Mouse (Mus musculus): ENCODE measurements around the gene Igfbp4.
A peak's percentile ranks its signal among the peaks of the same experiment; 100 is the strongest.

Igfbp4 gene

GRCm38 (mm10) chr11:99042834-99043431 lies 1.9 kb downstream of the Igfbp4 start:
- no peak for DNase-seq

- no peak for DNase-seq
These were observed 2.6 kb downstream of the Igfbp4 start for GRCm38 (mm10) chr11:99043632-99044031.

DNA sequence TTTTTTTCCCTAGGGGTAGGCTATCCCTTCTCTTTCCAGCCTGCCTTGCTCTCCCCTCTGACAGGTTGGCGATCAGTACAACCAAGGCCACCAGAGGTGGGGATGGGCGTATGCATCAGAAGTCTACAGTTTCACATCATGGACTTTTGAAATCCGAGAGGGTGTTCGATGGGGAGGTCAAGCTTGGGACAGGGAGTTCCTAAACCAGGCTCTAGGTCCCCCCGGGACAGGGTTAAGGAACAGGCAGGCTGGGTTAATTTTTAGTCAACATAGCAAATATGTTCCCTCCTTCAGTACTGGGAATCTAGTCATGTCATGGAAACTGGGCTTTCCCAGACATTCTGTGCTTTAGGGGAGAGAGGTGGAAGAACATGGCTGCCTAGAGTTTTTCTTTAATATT lies 3.3 kb downstream of the Igfbp4 start:
- DNase-seq: no peak

DNA sequence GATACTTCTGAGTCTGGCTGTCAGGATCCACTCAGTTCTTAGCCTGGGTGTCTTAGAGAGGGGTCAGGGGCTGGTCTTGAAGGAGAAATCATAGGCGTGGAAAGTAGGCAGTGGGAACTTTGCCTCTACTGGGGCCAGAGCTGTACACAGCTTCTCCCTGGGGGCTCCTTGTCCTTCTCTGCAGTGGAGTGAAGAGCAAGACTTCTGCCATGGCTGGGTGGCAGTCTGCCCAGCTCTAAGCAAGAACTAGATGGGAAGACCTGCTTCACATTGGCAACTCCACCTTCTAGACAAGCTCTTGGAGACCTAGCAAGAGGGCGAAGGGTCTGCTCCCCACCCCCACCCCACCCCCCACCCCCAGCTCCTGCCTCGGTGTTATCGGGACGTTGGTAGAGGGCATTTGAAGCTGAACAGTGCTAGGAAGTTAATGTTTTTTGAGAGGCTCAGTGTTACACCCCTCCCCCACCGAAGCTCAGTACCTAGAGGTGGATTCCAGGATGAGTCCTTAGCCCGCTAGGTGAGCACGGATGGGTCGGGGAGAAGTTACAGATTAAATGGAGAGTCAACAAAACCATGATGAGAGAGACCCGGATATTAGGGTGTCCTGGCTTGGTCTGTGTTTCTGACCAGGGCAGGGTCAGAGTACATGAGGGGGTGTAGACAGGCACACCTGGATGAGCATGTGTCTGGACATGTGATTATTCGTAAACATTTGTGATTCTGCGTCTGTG lies 4.3 kb downstream of the Igfbp4 start:
- DNase-seq: no peak

GRCm38 (mm10) chr11:99047120-99047519 lies 6.1 kb downstream of the Igfbp4 start:
- no peak for DNase-seq

DNA sequence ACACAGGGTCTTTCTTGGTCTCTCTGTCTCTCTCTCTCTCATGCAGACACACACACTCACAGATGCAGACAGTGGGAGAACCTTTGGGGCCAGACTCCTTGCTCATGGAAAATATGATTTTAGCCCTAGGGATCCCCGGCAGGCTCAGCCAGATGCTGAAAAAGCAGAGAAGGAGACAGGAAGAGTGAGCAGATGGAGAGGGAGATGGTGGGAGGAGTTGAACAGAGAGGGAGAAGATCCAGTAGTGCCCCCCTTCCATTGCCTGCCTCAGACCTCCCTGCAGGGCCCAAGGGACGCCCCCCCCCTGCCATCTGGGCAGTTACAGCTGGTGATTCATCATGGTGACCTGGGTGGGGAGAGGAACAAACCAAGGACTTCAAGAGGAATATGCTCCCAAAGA lies 6.6 kb downstream of the Igfbp4 start:
- DNase-seq: no peak

DNA sequence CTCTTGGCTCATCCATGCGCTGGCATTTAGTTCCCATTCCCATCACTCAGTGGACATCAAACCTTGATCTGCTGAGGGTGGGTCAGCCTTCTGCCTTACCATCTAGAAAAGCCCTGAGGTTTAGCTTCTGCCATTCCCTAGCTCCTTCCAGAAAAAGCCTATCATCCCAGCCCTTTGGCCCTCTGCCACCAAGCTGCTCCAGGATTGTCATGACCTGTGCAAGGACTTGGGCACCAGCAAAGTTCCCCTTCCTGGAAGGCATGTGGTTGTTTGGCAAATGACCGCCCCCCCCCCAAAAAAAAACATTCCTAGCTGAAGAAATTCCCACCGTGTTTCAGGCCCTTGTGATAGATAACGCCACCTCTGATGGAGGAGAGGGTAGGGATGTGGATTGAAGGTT lies 14.1 kb downstream of the Igfbp4 start:
- DNase-seq: no peak

- no peak for DNase-seq
These were observed 14.8 kb downstream of the Igfbp4 start for GRCm38 (mm10) chr11:99055571-99056452.

DNA sequence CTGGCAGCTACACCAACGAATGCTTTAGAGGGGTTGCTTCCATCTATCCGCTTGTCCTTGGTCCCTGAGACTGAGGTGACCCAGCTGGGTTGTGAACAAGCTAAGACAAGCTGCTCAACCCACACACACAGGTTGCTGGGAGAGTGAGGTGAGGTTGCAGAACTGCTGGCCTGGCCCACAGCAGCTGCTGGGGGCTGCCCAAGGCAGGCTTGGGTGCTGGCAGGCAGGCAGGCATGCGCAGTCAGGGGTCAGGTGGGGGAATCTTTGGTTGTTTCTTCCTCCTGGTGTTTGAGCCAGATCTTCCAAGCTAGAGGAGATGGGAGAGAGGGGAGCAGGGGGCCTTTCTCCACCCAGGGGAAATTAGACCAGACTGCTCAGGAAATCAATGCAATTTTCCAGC lies 19.4 kb downstream of the Igfbp4 start:
- no peak for DNase-seq

- no peak for DNase-seq
These were observed 21.6 kb downstream of the Igfbp4 start for GRCm38 (mm10) chr11:99062661-99063060.

DNA sequence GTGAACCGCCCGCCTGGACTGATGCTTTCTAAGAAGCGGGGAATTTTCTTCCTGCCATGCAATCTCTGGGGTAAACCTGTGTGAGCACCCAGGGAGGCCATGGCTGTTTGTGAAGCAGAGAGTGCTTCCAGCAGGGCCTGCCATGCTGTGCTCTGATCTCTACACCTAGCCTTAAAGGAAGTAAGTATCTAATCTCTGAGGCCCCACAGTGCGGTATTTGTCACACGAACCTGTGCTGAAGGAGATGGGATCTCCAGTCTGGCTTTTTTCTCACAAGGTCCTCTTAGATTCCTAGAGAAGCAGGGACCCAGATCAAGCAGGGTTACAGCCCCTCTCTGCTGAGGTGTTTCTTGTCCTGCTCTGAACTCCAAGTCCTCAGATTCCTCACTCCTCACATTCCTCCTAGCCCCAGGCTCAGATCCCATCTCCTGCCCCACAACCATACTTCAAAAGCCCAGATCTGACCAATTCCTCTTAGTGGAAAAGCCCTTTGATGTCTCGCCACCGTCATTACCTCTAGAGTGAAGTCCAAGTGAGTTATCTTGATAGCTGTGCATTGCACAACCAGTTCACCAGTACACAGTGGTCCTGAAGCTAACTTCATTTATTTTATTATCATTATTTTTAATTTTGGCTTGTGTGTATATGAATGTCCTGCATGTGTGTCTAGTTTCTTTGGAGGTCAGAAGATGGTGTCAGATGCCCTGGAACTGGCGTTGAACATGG lies 22.5 kb downstream of the Igfbp4 start:
- no peak for DNase-seq

- DNase-seq: no peak
These were observed 24.3 kb downstream of the Igfbp4 start for GRCm38 (mm10) chr11:99065353-99065752.

- DNase-seq: peak; percentile 58
These were observed 24.9 kb downstream of the Igfbp4 start for GRCm38 (mm10) chr11:99065979-99066378.

- no peak for DNase-seq
These were observed 26.5 kb downstream of the Igfbp4 start for GRCm38 (mm10) chr11:99067591-99067990.

DNA sequence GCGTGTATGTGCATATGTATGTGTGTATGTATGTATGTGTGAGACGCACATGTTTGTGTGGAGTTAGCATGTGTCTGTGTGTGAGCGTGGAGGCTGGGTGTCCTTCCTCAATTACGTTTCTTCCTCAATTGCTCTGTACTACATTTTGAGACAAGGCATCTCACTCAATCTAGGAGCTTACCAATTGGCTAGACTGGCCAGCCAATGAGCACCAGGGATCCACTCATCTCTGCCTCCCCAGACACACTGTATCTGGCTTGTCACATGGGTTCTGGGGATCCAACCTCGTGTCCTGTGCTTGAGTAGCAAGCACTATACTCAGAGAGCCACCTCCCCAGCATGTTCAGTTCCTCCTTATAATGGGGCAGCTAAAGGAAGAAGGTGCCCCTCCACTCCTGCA lies 27.4 kb downstream of the Igfbp4 start:
- DNase-seq: no peak

- DNase-seq: no peak
These were observed 30.8 kb downstream of the Igfbp4 start for GRCm38 (mm10) chr11:99071866-99072265.

DNA sequence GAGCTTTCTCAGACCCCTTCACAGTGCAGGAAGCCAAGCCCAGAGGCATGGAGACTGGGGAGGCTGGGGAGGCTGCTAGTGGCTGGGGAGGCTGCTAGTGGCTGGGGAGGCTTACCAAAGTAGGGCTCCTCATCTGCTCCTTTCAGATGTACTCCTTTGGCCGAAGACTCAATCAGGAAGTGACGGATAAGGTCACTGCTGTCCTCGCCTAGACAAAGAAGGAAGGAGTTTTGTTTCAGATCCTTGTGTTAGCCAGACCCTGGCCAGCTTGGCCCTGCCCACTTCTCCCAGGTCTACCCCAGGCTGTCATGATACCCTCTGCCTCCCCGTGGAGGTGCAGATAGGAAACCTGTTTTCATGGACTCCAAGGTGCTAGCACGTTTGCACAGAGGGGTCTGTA lies 32.7 kb downstream of the Igfbp4 start:
- DNase-seq: no peak

- no peak for DNase-seq
These were observed 35.8 kb downstream of the Igfbp4 start for GRCm38 (mm10) chr11:99076744-99077319.

GRCm38 (mm10) chr11:99077869-99078268 lies 36.8 kb downstream of the Igfbp4 start:
- no peak for DNase-seq

DNA sequence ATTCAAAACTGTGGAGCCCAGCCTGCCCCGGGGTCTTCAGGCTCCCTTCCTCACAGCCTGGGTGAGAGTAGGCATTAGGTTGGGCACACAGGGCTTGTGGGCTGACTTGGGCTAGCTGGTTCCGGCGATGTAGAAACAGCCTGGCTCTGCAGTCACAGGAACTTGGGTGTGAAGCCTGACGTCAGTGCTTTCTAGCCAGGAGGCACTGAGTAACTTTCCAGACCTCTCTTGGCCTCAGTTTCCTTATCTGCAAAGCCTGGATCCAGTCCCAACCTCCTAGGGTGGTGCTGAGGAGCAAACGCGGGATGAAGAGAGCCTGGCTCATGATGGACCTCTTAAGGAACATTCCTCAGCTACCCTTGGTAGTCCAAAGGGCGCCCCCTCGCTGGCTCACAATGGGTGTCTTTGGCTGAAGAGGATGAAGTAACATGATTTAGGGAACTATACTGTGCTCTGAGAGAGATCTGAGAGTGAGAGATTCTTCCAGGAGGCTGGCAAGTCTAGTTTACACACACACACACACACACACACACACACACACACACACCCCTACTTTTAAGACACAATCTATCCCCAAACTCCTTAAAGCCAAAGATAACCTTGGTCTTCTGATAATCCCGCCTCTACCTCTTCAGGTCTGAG lies 40.0 kb downstream of the Igfbp4 start:
- no peak for DNase-seq

DNA sequence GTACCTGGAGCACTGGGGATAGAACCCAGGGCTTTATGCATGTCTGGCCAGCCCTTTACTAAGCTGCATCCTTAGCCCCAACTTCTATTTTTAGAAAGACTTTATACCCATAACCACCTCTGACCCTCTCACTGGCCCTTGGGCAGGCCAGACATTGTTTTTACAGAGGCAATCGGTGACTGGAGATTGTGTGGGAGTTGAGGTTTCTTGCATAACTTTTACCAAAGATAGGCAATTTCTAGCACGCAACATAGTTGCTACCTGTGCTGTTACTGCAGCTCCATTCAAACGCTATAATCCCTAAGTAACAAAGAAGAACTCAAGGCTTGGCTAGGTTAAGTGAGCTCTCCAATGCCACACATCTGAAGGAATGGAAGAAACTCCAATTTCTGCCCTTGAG lies 40.5 kb downstream of the Igfbp4 start:
- no peak for DNase-seq

DNA sequence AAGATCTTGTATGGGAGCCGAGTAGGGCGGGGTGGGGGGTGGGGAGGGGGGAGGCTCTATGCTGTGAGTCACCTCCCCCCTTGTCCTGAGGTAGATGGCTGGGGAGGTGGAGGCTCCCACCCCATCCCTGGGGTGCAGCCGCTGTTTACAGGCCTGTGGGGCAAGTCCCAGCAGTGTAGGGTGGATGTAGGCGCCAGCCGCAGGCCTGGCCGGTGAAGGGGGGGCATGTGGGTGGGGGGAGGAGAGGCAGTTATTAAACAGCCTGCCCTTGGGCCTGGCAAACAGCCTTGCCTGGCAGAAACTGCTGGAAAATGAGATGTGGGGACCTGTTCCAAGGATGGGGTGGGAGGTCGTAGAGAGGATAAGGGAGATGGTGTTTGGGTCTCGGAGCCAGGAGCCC lies 41.1 kb downstream of the Igfbp4 start:
- DNase-seq: no peak
